Mouse (Mus musculus) stomach, postnatal 0 days (tissue): Measurements from ENCODE around the gene Lrig2.

Experiments
- CTCF ChIP-seq: IDR thresholded peaks from 2 replicates; pipeline ENCODE4 v1.5.1; 2016; ENCODE audit warnings: antibody characterized with exemption, low read depth, mild to moderate bottlenecking, moderate library complexity
- EP300 ChIP-seq: optimal IDR thresholded peaks from 2 replicates; pipeline ENCODE3; 2016; ENCODE audit warnings: antibody characterized with exemption

- TF ChIP-seq EP300 = no peak
- no peak for TF ChIP-seq CTCF
Measured at GRCm38 (mm10) chr3:104512424-104512748, 668 bp upstream of the Lrig2 start.
